Mouse (Mus musculus) cortical plate, adult 2 months (tissue): Measurements from ENCODE around the gene Rbms1.

ENCODE experiments used
- CTCF ChIP-seq: fragments of 200-500 bp; IDR thresholded peaks from 2 replicates; pipeline ENCODE4 v1.5.1; 2011; ENCODE audit warnings: mild to moderate bottlenecking, control low read depth, low read length; ENCODE audit not compliant: insufficient read depth; ENCODE audit errors: extremely low read depth
- POLR2A ChIP-seq: fragments of 200-500 bp; IDR thresholded peaks from 2 replicates; pipeline ENCODE4 v1.6.1; 2011; ENCODE audit warnings: mild to moderate bottlenecking, low read length, control low read depth; ENCODE audit not compliant: insufficient read depth; ENCODE audit errors: extremely low read depth

DNA sequence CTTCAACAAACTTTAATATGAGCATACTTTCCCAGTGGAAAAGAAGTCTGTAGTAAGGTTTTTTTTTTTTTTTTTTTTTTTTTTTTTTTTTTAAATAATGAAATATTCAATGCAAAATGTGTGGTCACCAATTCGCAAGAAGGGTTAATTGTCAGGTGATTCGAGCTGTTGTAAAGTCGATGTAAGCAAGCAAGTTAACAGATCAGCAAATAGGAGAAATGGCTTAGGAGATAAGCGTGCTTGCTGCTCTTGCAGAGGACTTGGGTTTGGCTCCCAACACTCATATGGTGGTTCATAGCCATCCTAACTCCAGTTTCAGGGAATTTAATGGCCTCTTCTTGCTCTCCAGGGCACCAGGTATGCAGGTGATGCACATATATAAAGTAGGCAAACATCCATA, 54.4 kb downstream of the Rbms1 start:
- TF ChIP-seq CTCF (no peak), POLR2A (no peak)
